Mouse (Mus musculus) intestine, postnatal 0 days (tissue): ENCODE results near the gene Cpn1. TPM values are rescaled to one million over a fixed set of nuclear protein-coding genes. Genes with fewer than 3 reads are reported as not detected.

Experiments used
- ATAC-seq: fragments of 200-750 bp; cut with Nextera tagmentation; 2 replicates; pipeline ENCODE4 v1.8.0; 2017; ENCODE audit warnings: mild to moderate bottlenecking, moderate TSS enrichment, moderate library complexity
- H3K27ac ChIP-seq: fragments of 300-500 bp; sonication (generic); 2 replicates; pipeline ENCODE4 v1.5.1; 2014; ENCODE audit warnings: mild to moderate bottlenecking, low read depth, low read length, moderate library complexity
- H3K27me3 ChIP-seq: fragments of 300-500 bp; sonication (generic); replicated peaks from 2 replicates; pipeline ENCODE4 v1.6.1; 2014; ENCODE audit warnings: low read length, mixed read lengths; ENCODE audit not compliant: control insufficient read depth, insufficient read depth
- H3K36me3 ChIP-seq: fragments of 300-500 bp; sonication (generic); 2 replicates; pipeline ENCODE4 v1.6.1; 2014; ENCODE audit warnings: mild to moderate bottlenecking, moderate library complexity; ENCODE audit not compliant: control insufficient read depth, insufficient read depth
- H3K4me1 ChIP-seq: fragments of 300-500 bp; sonication (generic); replicated peaks from 2 replicates; pipeline ENCODE4 v1.6.1; 2014; ENCODE audit warnings: antibody characterized with exemption, low read length, mixed read lengths; ENCODE audit not compliant: control insufficient read depth, insufficient read depth
- H3K4me2 ChIP-seq: fragments of 300-500 bp; sonication (generic); replicated peaks from 2 replicates; pipeline ENCODE4 v1.6.1; 2014; ENCODE audit warnings: low read depth, mild to moderate bottlenecking, moderate library complexity
- H3K4me3 ChIP-seq: fragments of 300-500 bp; sonication (generic); 2 replicates; pipeline ENCODE4 v1.5.1; 2014; ENCODE audit warnings: low read depth, low read length
- H3K9ac ChIP-seq: fragments of 300-500 bp; sonication (generic); 2 replicates; pipeline ENCODE4 v1.6.1; 2014; ENCODE audit warnings: mild to moderate bottlenecking, low read depth, low read length
- H3K9me3 ChIP-seq: fragments of 300-500 bp; sonication (generic); 2 replicates; pipeline ENCODE4 v1.6.1; 2016; ENCODE audit warnings: mixed run types; ENCODE audit not compliant: control insufficient read depth
- CTCF ChIP-seq: sonication (generic); IDR thresholded peaks from 2 replicates; pipeline ENCODE4 v1.5.1; 2016; ENCODE audit warnings: low read depth, mild to moderate bottlenecking, control low read depth, antibody characterized with exemption, moderate library complexity
- WGBS: fragments of 180-500 bp; shearing (Covaris S2); extraction: QIAGEN DNeasy Blood & Tissue Kit; methylation state at CpG from one replicate; pipeline ENCODE4 v1.1.7; 2014; 5-methylcytosine and 5-hydroxymethylcytosine counted together
- polyA plus RNA-seq: library from polyadenylated mRNA; unstranded; fragments of >200 nt; fragmentation: Nextera tagmentation; extraction: Ambion mirVana; gene quantifications from 2 replicates; pipeline ENCODE4 v1.2.1, GENCODE M21; 2015

Gene Cpn1
- polyA plus RNA-seq, 1 experiment from 2014 or later: 14.3 TPM

DNA sequence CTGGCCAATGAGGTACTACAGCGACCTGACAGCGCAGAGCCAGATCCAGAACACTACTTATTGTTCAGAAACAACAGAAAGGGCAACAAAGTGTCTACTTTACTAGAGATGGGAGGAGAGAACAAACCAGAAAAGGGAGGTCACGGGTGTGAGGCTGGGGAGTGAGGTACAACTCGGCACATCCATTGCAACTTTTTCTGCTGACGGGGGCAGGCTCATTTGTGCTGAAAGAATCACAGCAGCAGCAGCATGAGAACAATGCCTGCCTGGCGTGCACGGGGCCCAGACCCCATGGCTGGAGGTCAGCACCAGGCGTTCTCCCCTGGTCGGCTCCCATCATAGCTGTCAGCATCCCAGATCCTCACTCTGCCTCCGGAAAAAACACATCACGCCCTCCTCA lies 56.5 kb downstream of the Cpn1 start:
- WGBS: 77% methylated on average over 11 of the region's 11 CpGs
- H3K4me1 ChIP-seq: no peaks in the 10 kb centered on the region
- no peak for TF ChIP-seq CTCF
- no peaks in the 10 kb centered on the region for H3K27me3 ChIP-seq
- H3K4me3 ChIP-seq: no peak overlapping the region
- peak; percentile 5; the same call in 1 of the 2 replicates for ATAC-seq
- H3K4me2 ChIP-seq: no peak overlapping the region
- no peaks in the 10 kb centered on the region for H3K36me3 ChIP-seq
- H3K27ac ChIP-seq: no peak overlapping the region
- no peak overlapping the region for H3K9ac ChIP-seq
- no peaks in the 10 kb centered on the region for H3K9me3 ChIP-seq

DNA sequence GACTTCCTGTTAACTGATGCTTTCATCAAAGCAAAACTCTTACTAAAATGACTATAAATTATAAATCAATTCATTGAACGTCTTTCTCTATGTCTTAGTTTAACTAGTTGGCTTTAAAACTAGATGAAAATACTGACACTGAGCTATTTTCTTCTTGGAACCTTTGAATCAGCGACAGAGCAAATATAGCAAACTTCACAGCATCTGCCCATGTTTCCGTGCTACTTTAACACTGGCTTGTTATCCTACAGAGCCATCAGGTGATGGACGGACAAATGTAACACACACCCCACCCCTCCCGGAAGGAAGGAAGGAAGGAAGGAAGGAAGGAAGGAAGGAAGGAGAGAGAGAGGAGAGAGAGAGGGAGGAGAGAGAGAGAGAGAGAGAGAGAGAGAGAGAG lies 58.4 kb downstream of the Cpn1 start:
- Histone ChIP-seq H3K9me3 (no peaks in the 10 kb centered on the region), H3K9ac (no peak overlapping the region), H3K4me2 (no peak overlapping the region), H3K36me3 (no peaks in the 10 kb centered on the region), H3K4me3 (no peak overlapping the region), H3K27ac (no peak overlapping the region), H3K4me1 (no peaks in the 10 kb centered on the region), H3K27me3 (no peaks in the 10 kb centered on the region)
- WGBS: 58% methylated on average over 5 of the region's 5 CpGs
- no peak for TF ChIP-seq CTCF
- ATAC-seq: no peak

DNA sequence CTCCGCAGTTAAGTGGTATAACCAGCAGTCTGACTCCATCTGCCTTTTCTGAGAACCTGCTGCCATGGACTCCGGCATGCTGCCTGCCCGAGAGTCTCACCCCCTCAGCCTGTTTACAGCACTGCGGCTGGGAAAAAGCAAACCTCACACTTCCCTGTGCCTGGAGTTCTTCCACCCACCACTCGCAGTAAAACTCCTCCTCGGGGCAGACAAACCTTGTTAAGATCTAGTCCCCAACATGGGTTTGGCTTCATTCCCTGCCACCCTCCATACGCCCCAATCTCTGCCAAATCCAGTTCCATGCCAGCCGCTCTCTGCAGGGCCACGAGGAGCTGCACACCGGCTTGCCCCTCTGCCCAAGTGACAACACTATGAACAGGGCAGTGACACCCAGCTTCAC lies 59.3 kb downstream of the Cpn1 start:
- H3K4me2 ChIP-seq: peak overlapping the region; percentile 21; the same call in 1 of the 2 replicates
- H3K4me1 ChIP-seq: no peaks in the 10 kb centered on the region
- H3K4me3 ChIP-seq: no peak overlapping the region
- H3K9ac ChIP-seq: no peak overlapping the region
- TF ChIP-seq CTCF: no peak
- ATAC-seq: no peak
- no peak overlapping the region for H3K27ac ChIP-seq
- H3K9me3 ChIP-seq: no peaks in the 10 kb centered on the region
- H3K36me3 ChIP-seq: no peaks in the 10 kb centered on the region
- H3K27me3 ChIP-seq: no peaks in the 10 kb centered on the region
- 61% methylated on average over 10 of the region's 10 CpGs for WGBS

DNA sequence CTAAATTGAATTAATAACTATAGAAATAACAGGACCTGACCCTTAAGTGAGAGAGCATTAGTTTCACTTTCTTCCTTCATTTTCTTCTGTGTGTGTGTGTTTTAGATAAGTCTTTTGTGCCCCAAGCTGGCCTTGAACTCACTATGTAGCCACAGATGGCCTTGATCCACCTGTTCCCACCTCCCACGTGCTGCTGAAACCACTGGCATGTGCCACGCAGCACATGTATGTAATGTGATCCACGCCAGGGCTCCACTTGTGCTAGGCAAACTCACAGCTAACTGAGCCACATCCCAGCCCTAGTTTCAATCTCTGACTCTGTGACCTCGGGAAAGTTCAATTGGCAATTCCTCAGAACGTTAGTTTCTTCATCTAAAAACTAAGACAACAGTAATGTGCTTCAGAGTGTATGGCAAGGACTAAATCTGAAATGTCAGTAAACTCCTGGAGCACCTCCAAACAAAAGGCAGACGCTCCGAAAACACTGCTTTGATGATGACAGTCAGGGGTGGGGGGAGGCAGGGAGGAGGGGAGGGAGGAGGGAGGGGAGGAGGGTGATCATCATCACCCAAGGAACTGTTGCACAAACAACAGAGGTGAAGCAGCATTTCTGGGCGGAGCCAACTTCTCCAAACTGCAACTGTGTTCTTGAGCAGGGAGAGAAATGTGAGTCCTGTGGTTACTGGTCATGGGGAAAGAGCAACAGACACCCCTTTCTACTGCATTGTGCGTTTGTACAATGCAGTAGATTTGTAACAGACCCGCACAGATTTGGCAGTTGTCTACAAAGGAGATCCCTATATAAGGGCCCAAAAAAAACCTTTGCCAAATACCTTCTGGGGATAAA lies 60.0 kb downstream of the Cpn1 start:
- Histone ChIP-seq H3K4me1 (no peaks in the 10 kb centered on the region), H3K4me3 (no peak overlapping the region), H3K4me2 (no peak overlapping the region), H3K27me3 (no peaks in the 10 kb centered on the region), H3K9me3 (no peaks in the 10 kb centered on the region), H3K9ac (no peak overlapping the region), H3K36me3 (no peaks in the 10 kb centered on the region), H3K27ac (no peak overlapping the region)
- ATAC-seq: no peak
- no peak for TF ChIP-seq CTCF
- 67% methylated on average over 10 of the region's 10 CpGs for WGBS

DNA sequence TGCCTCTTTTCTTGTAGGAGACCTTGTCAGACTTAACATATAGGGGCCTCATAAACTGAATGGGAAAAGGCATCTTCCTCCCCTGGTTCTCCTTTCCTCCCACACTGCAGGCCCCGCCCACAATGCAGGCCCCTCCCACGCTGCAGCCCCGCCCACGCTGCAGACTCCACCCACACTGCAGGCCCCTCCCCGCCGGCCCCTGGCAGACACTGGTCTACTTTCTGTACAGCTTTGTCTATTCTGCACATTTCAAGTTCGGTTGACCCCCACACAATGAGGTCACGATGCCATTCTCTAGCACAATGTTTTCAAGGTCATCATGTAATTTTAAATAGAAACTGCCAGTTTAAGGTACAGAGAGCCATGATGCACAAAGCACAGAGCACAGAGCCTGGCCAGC lies 62.0 kb downstream of the Cpn1 start:
- TF ChIP-seq CTCF: no peak
- Histone ChIP-seq H3K4me1 (no peaks in the 10 kb centered on the region), H3K4me3 (no peak overlapping the region), H3K4me2 (no peak overlapping the region), H3K27me3 (no peaks in the 10 kb centered on the region), H3K36me3 (no peaks in the 10 kb centered on the region), H3K9me3 (no peaks in the 10 kb centered on the region), H3K27ac (no peak overlapping the region), H3K9ac (no peak overlapping the region)
- no peak for ATAC-seq
- 71% methylated on average over 8 of the region's 8 CpGs for WGBS

DNA sequence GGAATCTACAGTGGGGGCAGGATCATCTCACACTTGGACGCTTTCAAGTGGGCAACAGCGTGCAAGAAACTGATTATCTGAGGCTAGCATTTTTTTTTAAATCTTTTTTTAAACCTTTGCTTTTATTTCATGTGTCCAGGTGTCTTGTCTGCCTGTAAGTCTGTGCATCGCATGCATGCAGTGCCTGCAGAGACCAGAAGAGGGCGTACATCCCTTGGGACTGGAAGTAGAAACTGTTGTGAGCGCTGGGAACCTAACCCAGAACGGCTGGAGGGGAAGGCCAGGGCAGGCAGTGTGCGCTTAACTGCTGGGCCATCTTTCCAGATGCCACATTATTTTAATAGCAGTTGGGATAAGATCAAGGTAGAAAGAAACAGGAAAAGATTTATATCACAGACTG lies 63.4 kb downstream of the Cpn1 start:
- Histone ChIP-seq H3K9ac (no peak overlapping the region), H3K36me3 (no peaks in the 10 kb centered on the region), H3K4me3 (no peak overlapping the region), H3K27me3 (no peaks in the 10 kb centered on the region), H3K4me2 (no peak overlapping the region), H3K27ac (no peak overlapping the region), H3K9me3 (no peaks in the 10 kb centered on the region), H3K4me1 (no peaks in the 10 kb centered on the region)
- no peak for ATAC-seq
- peak; percentile 35 for TF ChIP-seq CTCF
- 97% methylated on average over 7 of the region's 7 CpGs for WGBS
